Mouse (Mus musculus) embryonic facial prominence, embryonic 12.5 days (tissue): ENCODE measurements around the gene Ankrd13d. TPM values are rescaled to one million over a fixed set of nuclear protein-coding genes. Genes with fewer than 3 reads are reported as not detected.

Experiments
- ATAC-seq: fragments of 200-750 bp; cut with Nextera tagmentation; 2 replicates; pipeline ENCODE4 v1.8.0; 2017; ENCODE audit not compliant: insufficient number of reproducible peaks, insufficient read depth, low FRiP score, low TSS enrichment
- H3K27ac ChIP-seq: fragments of 300-500 bp; sonication (generic); 2 replicates; pipeline ENCODE4 v1.5.1; 2016; ENCODE audit warnings: mild to moderate bottlenecking
- H3K27me3 ChIP-seq: fragments of 300-500 bp; sonication (generic); 2 replicates; pipeline ENCODE4 v1.6.1; 2016; ENCODE audit warnings: mild to moderate bottlenecking, moderate library complexity
- H3K36me3 ChIP-seq: fragments of 300-500 bp; sonication (generic); 2 replicates; pipeline ENCODE4 v1.6.1; 2016; ENCODE audit warnings: mild to moderate bottlenecking
- H3K4me1 ChIP-seq: fragments of 300-500 bp; sonication (generic); 2 replicates; pipeline ENCODE4 v1.6.1; 2016
- H3K4me2 ChIP-seq: fragments of 300-500 bp; sonication (generic); replicated peaks from 2 replicates; pipeline ENCODE4 v1.6.1; 2016; ENCODE audit warnings: mild to moderate bottlenecking, moderate library complexity
- H3K4me3 ChIP-seq: fragments of 300-500 bp; sonication (generic); 2 replicates; pipeline ENCODE4 v1.5.1; 2016; ENCODE audit warnings: mild to moderate bottlenecking
- H3K9ac ChIP-seq: fragments of 300-500 bp; sonication (generic); 2 replicates; pipeline ENCODE4 v1.6.1; 2016; ENCODE audit warnings: mild to moderate bottlenecking, moderate library complexity
- H3K9me3 ChIP-seq: fragments of 300-500 bp; sonication (generic); 2 replicates; pipeline ENCODE4 v1.6.1; 2016; ENCODE audit warnings: mild to moderate bottlenecking, moderate library complexity
- WGBS: fragments of 180-500 bp; shearing (Covaris S2); methylation state at CpG from one replicate; pipeline ENCODE4 v1.1.7; 2016; 5-methylcytosine and 5-hydroxymethylcytosine counted together
- polyA plus RNA-seq: library from polyadenylated mRNA; unstranded; fragments of >200 nt; fragmentation: Nextera tagmentation; extraction: Ambion mirVana; gene quantifications from 2 replicates; pipeline ENCODE4 v1.2.1, GENCODE M21; 2016

Gene Ankrd13d
- polyA plus RNA-seq, 1 experiment from 2014 or later = 11.0 TPM

- WGBS = 12% methylated on average over 26 of the region's 26 CpGs
- H3K4me1 ChIP-seq = peaks cover 20% of the 10 kb centered on the region
- H3K4me3 ChIP-seq = peak within 1 kb of the TSS; percentile 65
- H3K9me3 ChIP-seq = no peaks in the 10 kb centered on the region
- ATAC-seq = peak; percentile 69; the same call in 1 of the 2 replicates
- peak within 1 kb of the TSS; percentile 60 for H3K27ac ChIP-seq
- H3K36me3 ChIP-seq = no peaks in the 10 kb centered on the region
- peak within 1 kb of the TSS; percentile 96 for H3K4me2 ChIP-seq
- peaks cover 4% of the 10 kb centered on the region for H3K27me3 ChIP-seq
- peak within 1 kb of the TSS; percentile 61 for H3K9ac ChIP-seq
Observed at GRCm38 (mm10) chr19:4231253-4232185, 51.4 kb downstream of the Ankrd13d start, which contains the start of gene Pold4. Gene Pold4 (plus strand): TSS chr19:4231899.

GRCm38 (mm10) chr19:4230415-4230814 is 52.5 kb downstream of the Ankrd13d start:
- Histone ChIP-seq H3K4me1 (peaks cover 20% of the 10 kb centered on the region), H3K27me3 (peaks cover 4% of the 10 kb centered on the region), H3K4me3 (no peak overlapping the region), H3K27ac (no peak overlapping the region), H3K9ac (no peak overlapping the region), H3K9me3 (no peaks in the 10 kb centered on the region), H3K4me2 (no peak overlapping the region), H3K36me3 (no peaks in the 10 kb centered on the region)
- 75% methylated on average over 8 of the region's 8 CpGs for WGBS
- no peak for ATAC-seq

GRCm38 (mm10) chr19:4229451-4230076 is 53.4 kb downstream of the Ankrd13d start:
- no peak overlapping the region for H3K4me3 ChIP-seq
- peaks cover 20% of the 10 kb centered on the region for H3K4me1 ChIP-seq
- 36% methylated on average over 9 of the region's 9 CpGs for WGBS
- H3K9ac ChIP-seq = no peak overlapping the region; the same call in 1 of the 2 replicates
- H3K9me3 ChIP-seq = no peaks in the 10 kb centered on the region
- H3K36me3 ChIP-seq = no peaks in the 10 kb centered on the region
- H3K27ac ChIP-seq = no peak overlapping the region
- no peak for ATAC-seq
- peaks cover 4% of the 10 kb centered on the region for H3K27me3 ChIP-seq
- H3K4me2 ChIP-seq = no peak overlapping the region

- H3K27me3 ChIP-seq = peaks cover 4% of the 10 kb centered on the region
- peaks cover 20% of the 10 kb centered on the region for H3K4me1 ChIP-seq
- H3K27ac ChIP-seq = no peak overlapping the region
- no peaks in the 10 kb centered on the region for H3K9me3 ChIP-seq
- WGBS = 79% methylated on average over 4 of the region's 4 CpGs
- H3K4me3 ChIP-seq = no peak overlapping the region
- no peak for ATAC-seq
- H3K9ac ChIP-seq = no peak overlapping the region
- no peaks in the 10 kb centered on the region for H3K36me3 ChIP-seq
- no peak overlapping the region for H3K4me2 ChIP-seq
Observed at GRCm38 (mm10) chr19:4228891-4229290, 54.0 kb downstream of the Ankrd13d start.

- ATAC-seq = no peak
- Histone ChIP-seq H3K36me3 (no peaks in the 10 kb centered on the region), H3K9me3 (no peaks in the 10 kb centered on the region), H3K4me3 (no peak overlapping the region), H3K9ac (no peak overlapping the region; the same call in 1 of the 2 replicates), H3K4me1 (peaks cover 20% of the 10 kb centered on the region), H3K27ac (no peak overlapping the region), H3K27me3 (peaks cover 4% of the 10 kb centered on the region), H3K4me2 (no peak overlapping the region)
- 17% methylated on average over 8 of the region's 8 CpGs for WGBS
Observed at GRCm38 (mm10) chr19:4227894-4228678, 54.9 kb downstream of the Ankrd13d start.

- no peak overlapping the region for H3K27ac ChIP-seq
- H3K4me2 ChIP-seq = no peak overlapping the region
- ATAC-seq = no peak
- no peak overlapping the region for H3K4me3 ChIP-seq
- peaks cover 5% of the 10 kb centered on the region; the same call in 1 of the 2 replicates for H3K36me3 ChIP-seq
- WGBS = 65% methylated on average over 5 of the region's 5 CpGs
- peaks cover 17% of the 10 kb centered on the region for H3K4me1 ChIP-seq
- peaks cover 4% of the 10 kb centered on the region for H3K27me3 ChIP-seq
- H3K9ac ChIP-seq = no peak overlapping the region
- no peaks in the 10 kb centered on the region for H3K9me3 ChIP-seq
Observed at GRCm38 (mm10) chr19:4227446-4227845, 55.5 kb downstream of the Ankrd13d start.

- no peak for ATAC-seq
- Histone ChIP-seq H3K4me3 (no peak overlapping the region), H3K27me3 (peaks cover 4% of the 10 kb centered on the region), H3K4me2 (no peak overlapping the region), H3K4me1 (peaks cover 11% of the 10 kb centered on the region; the same call in 1 of the 2 replicates), H3K27ac (no peak overlapping the region), H3K9ac (no peak overlapping the region), H3K9me3 (no peaks in the 10 kb centered on the region), H3K36me3 (peaks cover 12% of the 10 kb centered on the region)
- 87% methylated on average over 7 of the region's 7 CpGs for WGBS
Observed at GRCm38 (mm10) chr19:4226779-4227178, 56.2 kb downstream of the Ankrd13d start.

- H3K4me2 ChIP-seq = no peak overlapping the region
- H3K27me3 ChIP-seq = no peaks in the 10 kb centered on the region
- no peak overlapping the region for H3K27ac ChIP-seq
- H3K36me3 ChIP-seq = peaks cover 17% of the 10 kb centered on the region
- no peaks in the 10 kb centered on the region for H3K9me3 ChIP-seq
- H3K9ac ChIP-seq = no peak overlapping the region
- H3K4me1 ChIP-seq = peaks cover 36% of the 10 kb centered on the region
- H3K4me3 ChIP-seq = no peak overlapping the region
- 83% methylated on average over 11 of the region's 11 CpGs for WGBS
- no peak for ATAC-seq
Observed at GRCm38 (mm10) chr19:4222165-4222564, 60.8 kb downstream of the Ankrd13d start.

- 37% methylated on average over 14 of the region's 14 CpGs for WGBS
- no peak overlapping the region for H3K4me3 ChIP-seq
- no peak overlapping the region for H3K4me2 ChIP-seq
- peaks cover 46% of the 10 kb centered on the region for H3K4me1 ChIP-seq
- no peaks in the 10 kb centered on the region for H3K27me3 ChIP-seq
- no peak for ATAC-seq
- H3K9ac ChIP-seq = no peak overlapping the region
- H3K27ac ChIP-seq = no peak overlapping the region
- H3K9me3 ChIP-seq = no peaks in the 10 kb centered on the region
- peaks cover 17% of the 10 kb centered on the region for H3K36me3 ChIP-seq
Observed at GRCm38 (mm10) chr19:4220957-4221743, 61.8 kb downstream of the Ankrd13d start.

- H3K9ac ChIP-seq = no peak overlapping the region
- H3K4me3 ChIP-seq = no peak overlapping the region
- no peaks in the 10 kb centered on the region for H3K27me3 ChIP-seq
- WGBS = 66% methylated on average over 4 of the region's 4 CpGs
- no peak overlapping the region for H3K4me2 ChIP-seq
- ATAC-seq = no peak
- H3K9me3 ChIP-seq = no peaks in the 10 kb centered on the region
- no peak overlapping the region for H3K27ac ChIP-seq
- H3K36me3 ChIP-seq = peaks cover 17% of the 10 kb centered on the region
- peaks cover 49% of the 10 kb centered on the region for H3K4me1 ChIP-seq
Observed at GRCm38 (mm10) chr19:4220416-4220815, 62.5 kb downstream of the Ankrd13d start.
